Mouse (Mus musculus) heart, postnatal 36 days (tissue): ENCODE results near the gene Tle4. TPM values are rescaled to one million over a fixed set of nuclear protein-coding genes. Genes with fewer than 3 reads are reported as not detected.

Experiments used
- DNase-seq, 2 experiments: peaks; one replicate each; pipeline ENCODE4 v3.0.0; 2021 to 2022
- intact Hi-C: fragments of 180-260 bp; cut with DNase I; formaldehyde crosslinking; loops from one replicate; pipeline ENCODE4 v1.15.1; 2025
- total RNA-seq, 2 experiments: library from RNA; stranded (reverse); gene quantifications; 2 replicates each; pipeline ENCODE4 v1.2.3; 2021

Gene Tle4
- total RNA-seq, 2 experiments from 2014 or later = 8.8 to 10.5 TPM

DNA sequence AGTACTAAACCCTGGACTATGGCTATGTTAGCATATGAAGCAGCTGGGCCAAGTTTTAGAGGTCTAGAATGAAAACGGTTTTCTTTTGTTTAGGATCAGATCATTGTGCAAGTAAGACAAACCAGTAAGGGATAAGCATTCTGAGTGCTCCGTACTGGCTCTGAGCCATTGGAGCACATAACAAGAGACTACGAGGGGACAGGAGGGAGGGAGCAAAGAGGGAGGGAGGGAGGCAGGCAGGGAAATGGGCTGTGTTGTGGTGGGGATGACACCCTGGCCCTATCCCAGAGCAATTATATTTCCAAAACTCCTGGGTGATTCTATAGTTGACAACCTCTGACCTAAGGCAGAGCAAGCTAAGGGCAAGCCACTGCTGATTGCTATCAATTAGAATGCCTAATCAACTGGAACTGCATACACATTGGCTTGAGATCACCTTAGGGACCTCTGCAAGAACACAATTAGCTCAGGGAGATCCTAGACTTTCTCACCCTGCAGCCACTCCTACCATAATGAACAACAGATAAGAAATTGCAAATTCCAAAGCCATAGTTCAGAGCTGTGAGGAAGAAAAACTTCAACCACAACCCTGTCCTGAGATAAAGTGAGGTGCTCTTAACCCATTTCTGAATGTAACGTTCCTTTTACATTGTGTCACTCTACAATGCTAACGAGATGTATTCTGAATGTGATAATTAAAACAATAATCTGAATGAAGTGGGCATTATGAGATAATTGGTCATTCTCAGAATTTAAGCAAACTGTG lies 115.9 kb downstream of the Tle4 start:
- DNase-seq = no peak
- intact Hi-C loops = no loop called here

DNA sequence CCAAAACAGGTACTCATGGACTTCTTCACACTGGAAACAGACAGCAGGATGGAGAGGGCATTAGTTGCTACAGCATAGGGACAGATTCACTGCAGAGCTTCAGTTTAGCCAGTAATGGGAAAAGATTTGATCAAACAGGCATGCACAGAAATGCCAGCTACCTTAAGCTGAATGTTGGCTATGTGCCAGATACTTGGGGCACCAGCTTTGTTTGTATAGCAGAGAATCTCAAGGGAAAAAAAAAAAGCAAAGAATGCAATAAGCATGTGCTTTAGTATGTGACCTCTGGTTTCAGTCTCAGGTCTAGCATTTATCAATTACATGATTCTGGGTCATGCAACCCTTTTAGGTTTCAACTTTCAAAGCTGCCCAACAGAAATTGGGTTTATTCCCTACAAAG lies 118.1 kb downstream of the Tle4 start:
- DNase-seq = no peak
- intact Hi-C loops = no loop called here

DNA sequence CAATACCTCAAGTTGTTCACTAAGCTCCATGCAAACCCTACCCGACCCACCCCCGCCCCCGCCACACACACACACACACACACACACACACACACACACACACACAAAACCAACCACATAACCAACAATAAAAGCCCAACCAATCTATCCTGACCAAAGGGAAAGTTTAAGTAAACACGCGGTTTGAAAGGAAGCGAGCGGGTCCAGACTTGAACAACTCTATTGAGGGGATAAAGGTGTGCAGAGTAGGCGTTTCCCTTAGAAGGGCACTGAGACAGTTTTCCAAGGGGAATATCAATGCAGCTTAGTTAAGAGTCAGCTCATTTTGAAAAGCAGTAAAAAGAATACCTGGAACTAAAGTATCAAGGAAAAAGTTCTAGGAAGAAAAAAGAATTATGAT lies 128.5 kb downstream of the Tle4 start:
- intact Hi-C loops = loop anchor here (5.0 kb wide), 1 partner anchor 33 kb away; no protein-coding TSS in a partner anchor
- DNase-seq = no peak

DNA sequence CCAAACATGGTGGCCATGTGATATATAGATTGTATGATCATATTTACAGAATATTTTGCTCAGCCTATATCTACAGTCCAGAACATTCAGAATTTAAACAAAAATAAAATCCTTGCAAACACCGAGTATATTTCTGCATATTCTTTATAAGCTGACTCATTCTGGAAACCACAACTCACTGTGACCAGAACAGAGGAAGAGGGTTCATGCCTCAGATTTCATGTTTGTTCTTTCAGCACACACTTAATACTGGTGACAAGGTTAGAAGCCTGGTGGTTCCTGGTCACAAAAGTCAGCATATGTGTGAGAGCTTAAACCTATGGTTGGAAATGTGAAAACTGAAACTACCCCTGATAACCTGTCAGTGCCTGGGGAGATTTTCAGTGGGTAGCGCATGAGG lies 129.1 kb downstream of the Tle4 start:
- DNase-seq = no peak
- intact Hi-C loops = loop anchor here (5.0 kb wide), 1 partner anchor 34 kb away; no protein-coding TSS in a partner anchor

DNA sequence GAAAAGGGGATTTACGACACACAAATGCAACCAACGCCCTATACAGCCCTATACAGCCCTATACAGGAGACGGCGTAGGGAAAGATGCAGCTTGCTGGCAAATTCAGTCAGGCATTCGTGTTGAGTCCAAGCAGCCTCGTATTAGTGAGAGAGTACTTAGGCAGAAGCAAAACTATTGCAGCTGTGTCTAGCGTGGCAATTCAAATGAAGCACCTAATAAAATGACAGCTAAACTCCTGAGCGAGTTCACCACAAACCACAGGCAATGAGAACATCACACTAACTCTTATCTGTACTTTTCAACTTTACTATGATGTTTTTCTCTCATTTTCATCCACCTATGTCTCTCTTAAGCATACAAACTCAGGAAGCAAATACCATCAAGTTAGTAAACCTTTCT lies 131.8 kb downstream of the Tle4 start:
- no peak for DNase-seq
- intact Hi-C loops = loop anchor here (5.0 kb wide), 1 partner anchor 36 kb away; no protein-coding TSS in a partner anchor

DNA sequence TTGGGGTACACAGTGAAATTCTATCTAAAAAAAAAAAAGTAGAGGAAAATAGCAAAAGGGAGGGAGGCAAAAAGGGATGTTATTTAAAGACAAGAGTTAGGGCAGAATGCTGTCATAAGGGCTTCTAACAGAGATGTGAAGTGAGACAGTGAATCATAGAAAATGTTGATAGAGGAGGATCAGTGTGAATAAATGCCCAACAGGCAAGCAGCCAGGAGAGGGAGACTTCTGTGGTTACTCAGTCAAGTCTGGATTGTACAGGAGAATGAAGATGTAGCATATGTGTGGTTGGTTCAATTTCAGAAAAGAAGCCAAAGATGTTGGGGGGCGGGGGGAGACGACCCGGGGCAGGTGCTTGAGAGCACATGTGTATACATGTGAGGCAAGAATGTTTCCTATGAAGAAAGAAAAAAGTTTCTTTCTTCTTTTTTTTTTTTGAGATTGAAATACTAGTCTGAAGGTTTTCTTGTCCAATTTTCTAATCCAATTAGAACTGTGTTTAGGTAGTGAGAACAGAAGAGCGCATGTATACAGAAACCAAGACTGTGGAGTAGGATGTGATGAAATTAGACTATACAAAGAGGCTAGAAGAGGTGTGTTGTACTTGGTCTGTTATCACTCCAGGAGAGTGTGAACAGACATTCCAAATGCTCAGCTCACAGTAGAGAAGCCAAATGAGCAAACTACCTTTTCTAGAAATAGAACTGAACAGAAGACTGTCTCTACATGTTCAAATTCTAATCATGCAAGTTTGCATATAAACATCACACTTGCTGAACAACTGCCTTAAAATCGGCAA lies 134.4 kb downstream of the Tle4 start:
- intact Hi-C loops = no loop called here
- DNase-seq = no peak

DNA sequence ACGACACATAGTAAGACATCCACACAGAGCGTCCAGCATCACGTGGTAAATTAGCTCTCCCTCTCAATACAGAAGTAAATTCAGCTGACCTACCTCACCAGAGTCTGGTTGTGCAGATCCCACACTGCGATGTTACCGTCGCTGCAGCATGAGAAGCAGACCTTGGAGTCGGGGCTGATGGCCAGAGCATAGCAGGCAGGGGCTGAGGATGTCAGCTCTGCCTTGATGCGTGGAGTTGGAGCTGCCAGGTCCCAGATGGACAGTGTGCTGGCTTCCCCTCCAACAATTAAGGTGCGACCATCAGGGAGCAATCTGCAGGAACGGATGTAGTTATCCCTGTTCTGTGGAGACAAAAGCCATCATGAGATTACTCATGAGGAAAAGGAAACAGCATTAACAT lies 144.4 kb downstream of the Tle4 start:
- no peak for DNase-seq
- intact Hi-C loops = loop anchor here (5.0 kb wide), 1 partner anchor 144 kb away; the partner anchor contains the start of gene Tle4

DNA sequence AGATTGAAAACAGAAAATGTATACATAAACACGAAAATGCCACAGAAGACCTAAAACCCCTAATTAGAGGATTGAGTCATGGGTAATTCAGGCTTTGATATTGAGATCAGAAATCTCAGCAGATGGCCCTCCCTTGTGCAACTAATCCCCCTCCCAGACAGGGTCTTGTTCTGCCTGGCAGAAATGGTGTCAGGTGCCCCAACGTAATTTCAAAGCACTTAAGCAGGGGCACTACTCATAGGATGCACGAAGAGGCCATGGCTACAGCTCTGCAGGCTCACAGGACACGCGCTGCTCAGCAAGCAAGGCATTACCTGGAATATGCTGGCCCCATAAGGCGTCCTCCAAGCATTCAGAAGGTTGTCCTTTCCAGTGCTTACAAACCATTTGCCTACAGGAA lies 146.5 kb downstream of the Tle4 start:
- intact Hi-C loops = loop anchor here (5.0 kb wide), 1 partner anchor 146 kb away; the partner anchor contains the start of gene Tle4
- no peak for DNase-seq

DNA sequence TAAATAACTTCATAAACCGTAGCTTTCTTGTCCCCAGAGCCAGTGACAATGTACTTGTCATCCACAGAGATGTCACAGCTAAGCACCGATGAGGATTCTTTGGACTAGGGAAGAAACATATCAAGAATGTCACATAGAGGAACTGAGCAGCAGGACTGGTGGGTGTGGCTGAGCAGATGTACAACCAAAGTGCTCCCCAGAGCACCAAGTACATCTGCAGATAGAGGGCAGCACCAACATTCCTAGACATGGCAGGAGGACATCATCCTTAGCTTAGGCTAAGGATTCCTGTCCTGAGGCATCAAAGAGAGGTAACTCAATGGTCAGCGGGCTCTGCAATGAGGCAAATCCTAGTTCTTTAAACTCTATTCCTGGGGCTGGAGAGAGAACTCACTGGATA lies 148.1 kb downstream of the Tle4 start:
- intact Hi-C loops = loop anchor here (5.0 kb wide), 1 partner anchor 148 kb away; the partner anchor contains the start of gene Tle4
- peak in 1 of 2 experiments; percentile 18 for DNase-seq

DNA sequence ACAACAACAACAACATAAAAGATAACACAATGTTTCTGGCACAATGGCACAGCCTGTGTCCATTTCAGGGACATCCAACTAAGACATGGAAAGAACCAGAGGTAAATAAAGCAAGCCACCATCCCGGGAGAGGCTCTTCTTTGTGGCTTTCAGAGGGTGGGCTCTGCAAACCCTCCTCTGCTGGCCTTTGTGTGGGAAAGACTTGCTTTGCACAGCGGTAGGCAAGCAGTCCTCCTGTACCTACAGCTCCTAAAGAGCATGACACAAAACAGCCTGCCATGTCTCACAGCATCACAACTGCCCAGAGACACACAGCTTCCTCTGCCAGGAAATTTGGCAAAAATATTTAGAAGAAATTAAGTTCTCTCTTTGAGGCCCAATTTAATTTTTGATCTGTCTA lies 149.3 kb downstream of the Tle4 start:
- DNase-seq = no peak
- intact Hi-C loops = no loop called here

DNA sequence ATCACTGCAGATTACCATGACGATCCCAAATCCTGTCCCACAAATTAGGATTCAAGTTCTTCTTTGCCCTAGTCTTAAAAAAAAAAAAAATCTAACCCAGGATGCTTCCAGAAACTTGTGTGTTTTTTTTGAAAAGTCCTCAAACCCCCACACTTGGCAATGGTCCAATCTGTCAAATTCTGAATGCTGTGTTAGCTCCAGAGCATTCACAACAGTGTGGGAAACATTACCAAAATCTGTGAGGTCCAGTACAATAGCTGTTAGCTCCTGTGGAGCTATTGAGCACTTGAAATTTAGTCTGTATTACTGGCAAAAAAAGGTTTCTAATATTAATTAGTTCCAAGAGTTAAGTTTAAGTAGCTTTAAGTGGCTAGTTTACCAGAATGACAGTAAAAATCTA lies 150.4 kb downstream of the Tle4 start:
- intact Hi-C loops = no loop called here
- no peak for DNase-seq

DNA sequence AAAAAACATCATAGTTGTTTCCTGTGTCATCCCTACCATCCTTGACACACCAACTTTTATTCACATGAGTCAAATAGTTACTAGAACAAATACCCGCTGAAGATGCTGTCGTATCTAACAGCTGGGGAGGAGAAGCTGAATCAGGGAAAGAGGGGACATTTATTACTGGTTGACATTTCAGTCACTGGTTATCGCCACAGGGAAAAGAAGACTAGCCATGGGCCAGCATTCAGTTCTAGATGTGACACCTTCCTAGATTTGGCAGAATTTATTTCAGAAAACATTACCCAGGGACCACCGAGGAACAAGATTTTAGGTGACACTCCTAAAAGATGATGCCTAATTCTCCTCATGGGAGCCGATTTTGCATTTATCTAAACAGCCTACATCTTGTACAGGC lies 156.0 kb downstream of the Tle4 start:
- intact Hi-C loops = no loop called here
- no peak for DNase-seq

DNA sequence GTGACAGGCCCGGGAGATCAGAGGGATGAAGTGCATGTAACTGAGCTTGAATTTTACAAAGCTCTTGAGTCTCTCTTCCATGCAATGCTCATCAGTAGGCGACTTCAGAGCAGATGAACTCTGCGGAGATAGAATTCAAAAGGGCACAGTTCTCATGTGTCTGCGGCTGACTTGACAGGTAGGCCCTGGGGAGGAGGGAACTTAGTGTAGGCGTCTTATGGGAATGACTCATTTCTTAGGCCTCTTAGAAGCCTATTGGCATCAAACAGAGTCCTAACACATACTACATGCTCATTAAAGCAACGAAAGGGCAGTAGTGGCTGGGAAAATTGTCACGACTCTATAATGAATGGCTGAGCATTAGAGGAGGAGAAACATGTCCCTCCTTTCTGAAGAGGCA lies 160.6 kb downstream of the Tle4 start:
- no peak for DNase-seq
- intact Hi-C loops = no loop called here

DNA sequence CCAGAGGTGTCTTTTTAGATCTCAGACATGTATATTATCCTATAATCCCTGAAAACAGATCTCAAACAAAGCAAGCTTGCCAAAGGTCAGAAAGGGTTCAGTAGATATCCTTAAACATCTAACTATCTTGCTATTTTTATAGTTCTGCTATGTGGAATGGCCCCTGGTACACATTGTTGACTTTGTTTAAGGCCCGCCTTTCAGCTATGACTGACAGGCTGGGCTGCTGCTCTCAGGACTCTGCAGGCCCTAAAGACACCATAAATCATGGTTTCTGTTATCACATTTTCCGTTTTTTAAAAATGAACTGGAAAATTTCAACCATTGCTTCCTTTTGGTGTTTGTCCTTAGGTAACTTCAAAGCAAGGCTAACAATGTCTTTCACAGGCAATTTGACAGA lies 161.3 kb downstream of the Tle4 start:
- intact Hi-C loops = no loop called here
- DNase-seq = no peak

DNA sequence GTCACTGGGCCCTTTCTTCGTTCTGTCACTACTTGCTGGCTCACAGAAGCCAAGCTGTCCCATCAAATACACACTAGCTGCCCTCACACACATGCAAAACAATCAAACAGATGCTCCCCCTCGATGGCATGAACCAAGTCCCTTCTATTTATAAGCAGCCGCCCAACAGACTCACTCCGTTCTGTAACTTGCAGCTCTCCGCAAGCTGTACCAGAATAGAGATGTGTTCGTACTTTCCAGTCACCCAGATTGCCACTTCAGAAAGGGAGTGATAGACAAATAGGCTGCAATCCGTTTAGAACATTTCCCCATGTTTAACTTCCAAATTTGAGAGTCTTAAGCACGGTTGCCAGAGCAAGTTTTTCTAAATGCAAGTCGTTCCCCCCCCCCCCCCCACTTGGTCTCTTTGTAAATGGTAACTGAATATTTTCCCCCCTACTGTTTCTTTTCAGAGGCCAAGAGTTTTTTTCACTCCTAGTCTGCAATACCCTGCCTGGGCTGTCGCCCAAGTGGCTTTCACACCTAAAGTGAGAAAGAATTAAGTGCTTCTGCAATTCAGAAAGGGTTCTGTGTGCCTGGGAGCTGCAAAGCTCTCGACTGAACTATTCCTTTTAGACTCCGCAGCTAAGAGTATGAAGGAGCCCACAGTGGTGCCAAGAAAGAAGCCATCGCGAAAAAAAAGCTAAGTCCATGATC lies 162.0 kb downstream of the Tle4 start:
- intact Hi-C loops = no loop called here
- no peak for DNase-seq

DNA sequence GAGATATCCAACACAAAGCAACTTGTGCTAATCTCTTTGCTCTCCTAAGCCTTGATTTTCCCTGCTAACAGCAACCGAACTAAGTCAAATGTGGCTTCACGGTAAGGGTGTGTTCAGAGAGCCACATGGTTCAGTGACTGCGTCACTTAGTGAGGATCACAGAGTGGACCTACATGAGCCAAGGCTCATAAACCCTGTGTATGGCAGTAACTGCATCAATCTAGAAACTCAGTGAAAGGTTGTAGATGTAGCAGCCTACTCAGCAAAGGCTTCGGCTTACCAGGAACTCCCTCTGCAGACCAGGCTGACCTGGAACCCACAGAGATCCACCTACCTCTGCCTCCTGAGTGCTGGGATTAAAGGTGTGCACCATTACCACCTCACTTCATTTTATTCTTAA lies 164.0 kb downstream of the Tle4 start:
- no peak for DNase-seq
- intact Hi-C loops = no loop called here

DNA sequence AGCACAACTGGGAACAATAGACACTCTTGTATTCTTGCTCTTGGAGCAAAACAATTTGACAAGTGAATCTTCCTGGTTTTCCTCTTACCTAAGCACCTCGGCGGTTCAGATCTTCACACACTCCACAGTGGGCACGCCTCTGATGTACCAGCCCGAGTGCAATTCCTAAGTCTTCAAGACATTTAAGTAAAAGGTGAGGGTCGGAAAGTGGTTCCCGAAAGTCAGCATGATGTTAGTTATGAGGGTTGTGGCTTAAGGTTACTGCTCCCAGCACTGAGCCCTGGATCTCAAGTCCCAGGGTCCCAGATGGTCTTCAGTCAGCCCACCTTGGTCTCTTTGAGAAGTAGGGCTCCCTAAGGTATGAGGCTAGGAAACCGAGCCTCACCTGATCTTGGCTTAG lies 165.4 kb downstream of the Tle4 start:
- intact Hi-C loops = no loop called here

DNA sequence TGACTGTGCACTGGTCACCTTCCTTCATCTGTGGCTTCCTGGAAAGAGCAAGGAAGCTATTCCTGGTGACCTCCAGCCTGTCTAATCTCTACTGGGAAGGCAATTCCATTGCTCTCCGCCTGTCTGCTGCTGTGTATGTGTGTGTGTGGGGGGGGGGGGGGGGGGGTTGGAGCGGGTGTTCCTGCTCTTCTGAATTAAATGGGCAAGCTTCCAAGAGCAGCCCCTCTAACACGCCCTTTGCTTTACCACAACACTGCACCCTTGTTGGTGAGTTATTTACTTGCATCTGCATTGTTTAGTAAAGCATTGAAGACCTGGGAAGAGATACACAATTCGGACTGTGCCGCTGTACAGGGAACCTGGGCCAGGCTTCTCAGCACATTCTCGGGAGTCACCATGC lies 170.9 kb downstream of the Tle4 start:
- no peak for DNase-seq
- intact Hi-C loops = loop anchor here (10.0 kb wide), 1 partner anchor 248 kb away; no protein-coding TSS in a partner anchor

More for the DNA sequence above, 165.4 kb downstream of the Tle4 start:
- DNase-seq = no peak

DNA sequence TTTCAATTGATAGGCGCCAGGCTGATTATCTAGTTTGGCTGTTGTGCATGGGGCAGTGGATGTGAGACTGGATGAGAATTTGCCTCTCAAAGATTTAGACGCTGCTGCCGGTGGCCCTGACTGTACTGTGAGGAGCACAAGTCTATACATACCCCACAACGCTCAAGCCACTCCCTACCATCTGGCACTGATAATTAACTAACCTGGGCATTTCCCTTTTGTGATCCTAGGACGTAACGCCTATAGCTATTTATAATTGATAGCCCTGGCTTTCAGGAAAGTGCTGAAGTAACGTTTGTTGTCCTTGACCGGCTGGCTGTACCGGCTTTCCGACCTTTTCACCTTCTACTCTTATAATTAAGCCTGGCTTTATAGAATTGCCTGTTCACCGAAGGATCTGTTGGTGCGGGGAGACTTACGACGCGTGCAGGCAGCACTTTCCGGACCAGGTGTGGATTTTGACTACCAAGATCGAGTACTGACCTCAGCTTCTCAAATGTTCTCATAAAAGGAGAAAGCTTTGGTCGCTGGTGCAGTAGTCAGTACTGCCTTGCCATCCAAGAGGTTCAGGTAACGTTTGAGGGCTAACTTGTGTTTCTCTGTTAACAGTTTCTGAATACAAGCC lies 171.5 kb downstream of the Tle4 start:
- no peak for DNase-seq
- intact Hi-C loops = loop anchor here (10.0 kb wide), 1 partner anchor 248 kb away; no protein-coding TSS in a partner anchor

DNA sequence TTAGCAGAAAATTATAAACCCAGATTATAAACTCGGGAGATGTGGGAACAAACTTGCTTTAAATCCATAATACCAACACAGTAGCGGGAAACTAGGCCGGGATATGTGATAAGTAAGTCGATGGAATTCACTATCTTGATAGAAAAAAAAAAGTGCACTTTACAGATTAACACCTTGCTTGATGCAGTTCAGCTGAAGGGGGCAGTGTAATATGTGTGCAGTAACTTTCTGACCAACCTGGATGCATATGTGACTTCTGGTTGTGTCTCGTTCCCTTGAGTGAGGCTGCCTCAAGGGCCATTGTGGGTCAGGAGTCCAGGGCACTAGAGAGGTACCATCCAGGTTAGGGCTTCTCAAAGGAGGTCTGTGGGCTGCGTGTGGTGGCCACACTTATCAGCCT lies 172.7 kb downstream of the Tle4 start:
- intact Hi-C loops = loop anchor here (10.0 kb wide), 1 partner anchor 250 kb away; no protein-coding TSS in a partner anchor
- no peak for DNase-seq
